Mouse (Mus musculus): ENCODE data around the gene Mlf2. TPM values are rescaled to one million over a fixed set of nuclear protein-coding genes. Genes with fewer than 3 reads are reported as not detected.

Gene Mlf2
- polyA plus RNA-seq, 1 experiment from 2014 or later = 360 TPM

DNA sequence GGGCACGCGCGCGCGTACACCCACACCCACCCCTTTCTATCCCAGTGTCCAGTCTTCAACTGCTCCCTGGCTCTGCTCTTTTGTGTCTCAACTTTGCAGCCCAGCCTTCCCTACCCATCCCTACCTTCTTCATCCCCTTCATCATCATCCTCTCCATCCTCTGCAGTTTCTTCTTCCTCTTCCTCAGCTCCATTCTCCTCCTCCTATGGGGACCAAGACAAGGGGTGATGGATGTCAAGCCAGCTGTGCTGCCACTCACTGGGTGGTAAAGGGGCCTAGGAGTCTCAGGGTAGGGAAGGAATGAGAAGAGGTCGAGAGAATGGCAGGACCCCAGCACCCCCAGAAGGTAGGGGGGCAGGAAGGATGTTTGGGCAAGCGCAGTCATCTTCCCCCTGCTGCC, 16.7 kb upstream of the Mlf2 start:
- Histone ChIP-seq H3K9ac (peak overlapping the region; percentile 99; the same call in 1 of the 2 replicates), H3K27me3 (peaks cover 13% of the 10 kb centered on the region), H3K4me3 (peak overlapping the region; percentile 91; the same call in 1 of the 2 replicates), H3K4me2 (peak overlapping the region; percentile 91), H3K9me3 (no peaks in the 10 kb centered on the region), H3K27ac (peak overlapping the region; percentile 100; the same call in 1 of the 2 replicates), H3K36me3 (peaks cover 28% of the 10 kb centered on the region), H3K4me1 (peaks cover 66% of the 10 kb centered on the region)
- no peak for ATAC-seq (ENCODE audit: insufficient number of reproducible peaks, insufficient read depth, low FRiP score, low TSS enrichment, low read depth)
- 84% methylated on average over 7 of the region's 7 CpGs for WGBS

DNA sequence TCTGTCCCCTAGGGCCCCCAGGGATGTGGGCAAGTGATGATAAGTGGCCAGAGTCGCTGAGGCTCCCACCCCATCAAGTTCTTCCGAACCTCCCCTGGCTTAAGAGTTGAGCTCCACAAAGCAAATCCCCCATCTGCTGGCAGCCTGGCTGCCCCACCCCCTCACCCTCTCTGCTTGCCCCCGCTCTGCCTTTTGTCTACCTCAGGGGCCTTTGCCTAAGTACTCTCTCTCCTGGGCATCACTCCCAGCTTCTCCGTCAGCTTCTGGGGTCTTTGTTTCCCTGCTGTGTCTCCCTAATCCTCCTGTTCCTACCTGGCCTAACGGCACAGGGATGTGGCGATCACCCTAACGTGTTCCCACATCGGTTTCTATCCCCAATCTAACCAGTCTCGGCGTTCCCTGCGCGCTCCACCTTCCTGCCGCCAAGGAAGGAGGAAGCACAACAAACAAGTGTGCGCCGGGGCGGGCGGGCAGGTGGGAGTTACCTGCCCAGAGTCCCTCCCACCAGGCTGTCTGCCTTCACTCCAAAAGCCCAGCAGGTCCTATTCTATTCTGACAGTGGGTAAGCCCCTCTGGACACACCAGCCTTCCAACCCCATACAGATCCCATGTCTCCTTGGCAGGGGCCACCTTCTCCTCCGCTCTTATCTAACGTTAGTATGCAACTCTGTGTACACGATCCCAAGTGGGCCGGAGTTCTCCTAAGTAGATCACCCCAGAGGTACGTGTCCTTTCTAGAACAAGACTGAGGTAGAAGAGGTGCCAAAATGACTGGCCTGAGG, 15.8 kb upstream of the Mlf2 start:
- 13% methylated on average over 22 of the region's 22 CpGs for WGBS
- no peak for ATAC-seq (ENCODE audit: insufficient number of reproducible peaks, insufficient read depth, low FRiP score, low TSS enrichment, low read depth)
- Histone ChIP-seq H3K4me3 (peak overlapping the region; percentile 91), H3K4me1 (peaks cover 63% of the 10 kb centered on the region), H3K27me3 (peaks cover 7% of the 10 kb centered on the region), H3K36me3 (peaks cover 28% of the 10 kb centered on the region), H3K4me2 (peak overlapping the region; percentile 91), H3K27ac (peak overlapping the region; percentile 100), H3K9me3 (no peaks in the 10 kb centered on the region), H3K9ac (peak overlapping the region; percentile 99)

GRCm38 (mm10) chr6:124915942-124916694, 15.1 kb upstream of the Mlf2 start:
- 4% methylated on average over 12 of the region's 12 CpGs for WGBS
- Histone ChIP-seq H3K4me3 (peak overlapping the region; percentile 91), H3K36me3 (peaks cover 28% of the 10 kb centered on the region), H3K4me1 (peaks cover 69% of the 10 kb centered on the region), H3K4me2 (peak overlapping the region; percentile 91), H3K27me3 (no peaks in the 10 kb centered on the region), H3K27ac (peak overlapping the region; percentile 100), H3K9me3 (no peaks in the 10 kb centered on the region), H3K9ac (peak overlapping the region; percentile 99)
- no peak for ATAC-seq (ENCODE audit: insufficient number of reproducible peaks, insufficient read depth, low FRiP score, low TSS enrichment, low read depth)

DNA sequence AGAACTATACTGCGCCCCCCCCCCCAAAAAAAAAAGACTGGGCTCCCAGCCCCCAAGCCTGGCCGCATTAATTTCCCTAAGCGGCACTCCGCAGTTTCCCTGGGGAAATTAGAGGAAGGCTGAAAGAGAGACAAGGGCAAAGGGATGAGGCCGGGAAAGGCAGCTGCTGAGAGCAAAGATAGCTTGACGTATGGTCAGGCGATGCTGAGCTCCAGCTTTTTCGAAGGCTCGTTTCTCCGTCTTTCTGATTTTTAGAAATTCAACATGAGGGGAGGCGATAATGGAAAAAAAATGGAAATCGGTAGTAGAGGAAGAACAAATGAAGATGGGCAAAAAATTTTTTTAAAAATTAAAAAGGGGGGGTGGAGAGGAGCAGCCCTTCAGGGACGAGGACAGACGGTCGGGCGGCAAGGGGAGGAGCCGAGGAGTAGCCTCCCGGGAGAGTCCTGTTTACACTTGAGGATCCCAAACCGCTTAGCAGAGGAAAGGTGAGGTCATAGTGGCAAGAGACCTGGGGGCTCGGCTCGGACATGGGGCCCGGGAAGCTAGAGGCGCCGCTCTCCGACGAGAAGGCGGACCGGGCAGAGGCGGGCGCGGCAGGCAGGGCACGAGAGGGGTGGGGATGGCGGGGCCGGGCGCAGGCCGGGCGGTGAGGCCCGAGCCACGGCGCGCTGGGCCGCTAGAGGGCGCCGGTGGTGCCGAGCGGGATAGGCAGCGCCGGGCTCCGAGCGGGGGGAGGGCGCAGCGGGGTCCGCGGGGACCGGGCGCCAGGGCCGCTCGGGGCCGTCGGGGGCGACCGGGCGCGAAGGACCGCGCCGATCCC, 14.3 kb upstream of the Mlf2 start:
- peak overlapping the region; percentile 91 for H3K4me2 ChIP-seq
- H3K27ac ChIP-seq = peak overlapping the region; percentile 100
- WGBS = under 1% methylated on average over 53 of the region's 67 CpGs

GRCm38 (mm10) chr6:124917518-124918330, 13.5 kb upstream of the Mlf2 start:
- ATAC-seq (ENCODE audit: insufficient number of reproducible peaks, insufficient read depth, low FRiP score, low TSS enrichment, low read depth) = peak; percentile 61
- under 1% methylated on average over 58 of the region's 89 CpGs for WGBS
- H3K4me3 ChIP-seq = peak overlapping the region; percentile 91

More for the DNA sequence above, 14.3 kb upstream of the Mlf2 start:
- H3K4me1 ChIP-seq = peaks cover 70% of the 10 kb centered on the region
- H3K4me3 ChIP-seq = peak overlapping the region; percentile 91
- no peaks in the 10 kb centered on the region for H3K27me3 ChIP-seq
- ATAC-seq (ENCODE audit: insufficient number of reproducible peaks, insufficient read depth, low FRiP score, low TSS enrichment, low read depth) = peak; percentile 59
- H3K36me3 ChIP-seq = peaks cover 28% of the 10 kb centered on the region
- peak overlapping the region; percentile 99 for H3K9ac ChIP-seq
- no peaks in the 10 kb centered on the region for H3K9me3 ChIP-seq

DNA sequence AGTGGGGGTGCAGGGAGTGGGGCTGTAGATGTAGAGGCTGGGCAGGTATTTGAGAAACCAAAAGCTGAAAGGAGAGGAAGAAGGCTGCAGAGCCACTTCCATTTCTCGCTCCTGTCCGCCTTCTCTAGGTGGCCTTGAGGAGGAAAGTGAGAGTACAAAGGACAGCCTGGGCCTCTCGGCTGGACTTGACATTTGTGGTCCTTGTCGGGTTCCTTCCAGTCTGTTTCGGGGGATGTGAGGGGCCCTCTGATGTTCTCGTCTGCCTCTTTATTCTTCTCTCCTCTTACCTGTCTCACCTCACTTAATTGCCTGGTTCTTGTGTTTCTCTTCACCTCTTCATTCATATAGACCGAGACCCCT, 12.9 kb upstream of the Mlf2 start:
- 10% methylated on average over 7 of the region's 7 CpGs for WGBS
- no peaks in the 10 kb centered on the region for H3K27me3 ChIP-seq
- no peaks in the 10 kb centered on the region for H3K9me3 ChIP-seq
- H3K4me3 ChIP-seq = peak overlapping the region; percentile 91
- peak overlapping the region; percentile 100 for H3K27ac ChIP-seq
- no peak for ATAC-seq (ENCODE audit: insufficient number of reproducible peaks, insufficient read depth, low FRiP score, low TSS enrichment, low read depth)
- H3K9ac ChIP-seq = peak overlapping the region; percentile 99
- peaks cover 66% of the 10 kb centered on the region for H3K4me1 ChIP-seq
- H3K36me3 ChIP-seq = peaks cover 18% of the 10 kb centered on the region
- peak overlapping the region; percentile 91 for H3K4me2 ChIP-seq

More at GRCm38 (mm10) chr6:124917518-124918330, 13.5 kb upstream of the Mlf2 start:
- Histone ChIP-seq H3K9me3 (no peaks in the 10 kb centered on the region), H3K27me3 (no peaks in the 10 kb centered on the region), H3K4me1 (peaks cover 68% of the 10 kb centered on the region), H3K27ac (peak overlapping the region; percentile 100), H3K36me3 (peaks cover 24% of the 10 kb centered on the region), H3K4me2 (peak overlapping the region; percentile 91), H3K9ac (peak overlapping the region; percentile 99)

DNA sequence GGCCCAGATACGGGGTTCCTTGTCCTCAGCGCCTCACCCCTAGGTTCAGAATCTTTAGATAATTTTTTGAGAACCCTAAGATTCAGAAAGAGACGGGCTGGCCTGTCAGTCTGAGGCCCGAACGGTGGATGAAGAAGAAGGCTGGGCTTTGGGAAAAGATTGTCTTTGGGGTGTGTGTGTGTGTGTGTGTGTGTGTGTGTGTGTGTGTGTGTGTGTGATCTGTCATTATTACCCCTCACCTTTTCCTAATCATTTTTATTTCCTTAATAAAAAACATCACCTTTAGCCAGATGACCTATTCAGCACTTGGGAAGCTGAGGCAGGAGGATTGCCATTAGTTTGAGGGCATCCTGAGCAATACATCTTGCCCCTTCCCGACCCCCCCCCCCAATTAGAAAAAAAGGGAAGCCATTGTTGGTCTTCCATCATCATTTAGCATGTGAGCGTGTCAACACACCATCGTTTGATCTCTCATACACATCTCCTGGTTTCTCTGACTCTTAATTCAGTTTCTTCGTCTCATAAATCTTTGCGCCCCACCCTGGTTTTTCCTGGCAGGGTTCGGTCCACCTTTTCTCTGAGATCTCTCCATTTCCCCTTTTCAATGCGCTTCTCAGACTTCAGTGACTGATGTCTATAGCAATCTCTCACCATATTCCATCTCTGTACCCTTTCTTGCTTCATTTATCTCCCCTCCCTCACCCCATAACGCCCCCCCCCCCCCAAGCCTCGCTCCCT, 12.1 kb upstream of the Mlf2 start:
- Histone ChIP-seq H3K4me2 (peak overlapping the region; percentile 91), H3K4me3 (peak overlapping the region; percentile 91), H3K9me3 (no peaks in the 10 kb centered on the region), H3K27me3 (no peaks in the 10 kb centered on the region), H3K9ac (0 out of 2 replicates have a peak overlapping the region, but pooled peaks have one; percentile 99), H3K36me3 (peaks cover 11% of the 10 kb centered on the region), H3K27ac (peak overlapping the region; percentile 100), H3K4me1 (peaks cover 58% of the 10 kb centered on the region)
- ATAC-seq (ENCODE audit: insufficient number of reproducible peaks, insufficient read depth, low FRiP score, low TSS enrichment, low read depth) = no peak
- WGBS = 26% methylated on average over 13 of the region's 14 CpGs

- WGBS = under 1% methylated on average over 13 of the region's 13 CpGs
- Histone ChIP-seq H3K9ac (peak within 1 kb of the TSS; percentile 49), H3K4me3 (peak within 1 kb of the TSS; percentile 37)
These were observed 11.4 kb upstream of the Mlf2 start, which contains the start of gene Ptms for GRCm38 (mm10) chr6:124919695-124920317. Gene Ptms, minus strand, starts transcription at chr6:124920103.

GRCm38 (mm10) chr6:124920318-124921085, 10.7 kb upstream of the Mlf2 start:
- H3K9ac ChIP-seq = peak overlapping the region; percentile 49

More at GRCm38 (mm10) chr6:124919695-124920317, 11.4 kb upstream of the Mlf2 start, which contains the start of gene Ptms:
- peak; percentile 81 for ATAC-seq (ENCODE audit: insufficient number of reproducible peaks, insufficient read depth, low FRiP score, low TSS enrichment, low read depth)
- H3K9me3 ChIP-seq = no peaks in the 10 kb centered on the region
- H3K27ac ChIP-seq = peak within 1 kb of the TSS; percentile 100
- H3K4me1 ChIP-seq = peaks cover 51% of the 10 kb centered on the region
- no peaks in the 10 kb centered on the region for H3K27me3 ChIP-seq
- peaks cover 3% of the 10 kb centered on the region for H3K36me3 ChIP-seq
- peak within 1 kb of the TSS; percentile 91 for H3K4me2 ChIP-seq

More at GRCm38 (mm10) chr6:124920318-124921085, 10.7 kb upstream of the Mlf2 start:
- H3K4me2 ChIP-seq = peak overlapping the region; percentile 91
- H3K4me3 ChIP-seq = peak overlapping the region; percentile 37
- no peaks in the 10 kb centered on the region for H3K36me3 ChIP-seq
- H3K9me3 ChIP-seq = no peaks in the 10 kb centered on the region
- peaks cover 49% of the 10 kb centered on the region for H3K4me1 ChIP-seq
- no peak for ATAC-seq (ENCODE audit: insufficient number of reproducible peaks, insufficient read depth, low FRiP score, low TSS enrichment, low read depth)
- WGBS = 25% methylated on average over 9 of the region's 9 CpGs
- no peaks in the 10 kb centered on the region for H3K27me3 ChIP-seq
- peak overlapping the region; percentile 100 for H3K27ac ChIP-seq

Measured in embryonic facial prominence, embryonic 13.5 days (tissue).